Mouse (Mus musculus): ENCODE measurements at regions not wholly inside any gene's neighbourhood (a gene's known extent, or its start where the extent isn't known, plus 50 kb on each side); places are given as distances from the start of the nearest gene placed in this dataset.
"Not testable (repeated sequence)": the region's sequence is repeated elsewhere in the genome, so short reads cannot be mapped to it uniquely, and the experiment has no call there.

DNA sequence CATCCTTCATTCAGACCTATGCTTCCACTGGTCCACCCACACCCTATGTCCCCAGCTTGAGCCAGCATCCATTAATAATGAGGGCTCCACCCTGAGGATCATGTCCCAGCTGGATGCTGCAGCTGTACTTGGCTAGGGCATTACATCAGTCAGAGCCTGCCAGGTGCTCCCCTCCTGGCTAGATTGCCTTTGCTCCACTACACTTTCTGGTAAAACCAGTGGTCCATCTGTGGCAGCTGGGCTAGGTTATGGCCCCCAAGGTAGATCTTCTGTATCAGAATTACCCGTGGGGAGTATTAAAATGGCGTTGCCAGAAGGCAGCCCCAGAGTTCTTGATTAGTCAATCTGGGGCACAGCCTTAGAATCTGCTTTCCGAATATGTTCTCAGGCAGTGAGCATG is 94.7 kb upstream of the Sec61g start:
- Histone ChIP-seq H3K4me3 (ENCODE audit: low read depth, low read length) (no peak overlapping the region), H3K4me2 (ENCODE audit: low read length) (no peak overlapping the region), H3K27ac (ENCODE audit: low read length) (no peak overlapping the region), H3K36me3 (ENCODE audit: control insufficient read depth, insufficient read depth, low read length) (no peaks in the 10 kb centered on the region), H3K27me3 (ENCODE audit: control insufficient read depth, insufficient read depth, low read depth, low read length) (no peaks in the 10 kb centered on the region), H3K9ac (ENCODE audit: low read depth, low read length) (no peak overlapping the region), H3K4me1 (ENCODE audit: control insufficient read depth, insufficient read depth, low read length) (no peaks in the 10 kb centered on the region), H3K9me3 (replicated peaks; ENCODE audit: control insufficient read depth, low read length, poor library complexity, severe bottlenecking) (peaks cover 3% of the 10 kb centered on the region; the same call in 1 of the 2 replicates)
- ATAC-seq: no peak
- WGBS: 87% methylated on average over 3 of the region's 3 CpGs

DNA sequence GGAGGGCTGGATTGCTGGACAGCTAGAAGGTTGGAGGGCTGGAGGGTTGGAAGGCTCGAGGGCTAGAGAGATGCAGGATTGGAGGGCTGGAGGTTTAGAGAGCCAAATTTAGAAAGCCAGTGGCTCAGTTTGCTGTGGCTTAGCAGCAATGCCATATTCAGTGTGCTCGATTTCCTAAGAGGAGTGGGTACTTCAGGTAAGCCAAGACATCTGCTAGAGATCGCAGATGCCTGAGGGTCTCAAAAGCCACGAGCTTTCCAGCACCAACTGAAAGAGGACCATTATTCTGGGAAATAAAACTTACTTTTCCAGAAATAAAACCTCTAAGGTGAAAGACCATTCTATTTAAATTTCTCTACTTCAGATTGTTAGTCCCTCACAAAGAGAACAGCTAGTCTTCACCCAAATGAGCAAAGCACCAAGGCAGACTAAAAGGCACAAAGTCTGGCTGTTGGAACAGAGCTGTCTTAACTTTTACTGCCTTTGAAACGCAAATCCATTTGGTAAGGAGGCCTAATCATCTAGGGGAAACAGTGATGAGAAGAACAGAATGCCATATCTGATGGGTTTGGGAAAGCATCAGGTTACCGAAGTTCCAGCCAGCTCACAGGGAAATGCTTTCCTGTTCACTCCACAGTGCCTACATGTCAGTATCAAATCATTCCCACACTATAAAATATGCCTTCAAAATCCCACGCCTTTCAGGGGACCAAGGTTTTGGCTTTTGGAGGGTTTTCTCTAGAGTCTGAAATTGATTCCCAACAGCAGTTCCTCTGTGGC is 98.3 kb upstream of the Sec61g start:
- Histone ChIP-seq H3K9me3 (replicated peaks; ENCODE audit: control insufficient read depth, low read length, poor library complexity, severe bottlenecking) (no peaks in the 10 kb centered on the region), H3K9ac (ENCODE audit: low read depth, low read length) (no peak overlapping the region), H3K4me1 (ENCODE audit: control insufficient read depth, insufficient read depth, low read length) (no peaks in the 10 kb centered on the region), H3K27me3 (ENCODE audit: control insufficient read depth, insufficient read depth, low read depth, low read length) (no peaks in the 10 kb centered on the region), H3K4me2 (ENCODE audit: low read length) (no peak overlapping the region), H3K36me3 (ENCODE audit: control insufficient read depth, insufficient read depth, low read length) (no peaks in the 10 kb centered on the region), H3K27ac (ENCODE audit: low read length) (no peak overlapping the region), H3K4me3 (ENCODE audit: low read depth, low read length) (no peak overlapping the region)
- ATAC-seq: no peak
- WGBS: 81% methylated on average over 7 of the region's 7 CpGs

DNA sequence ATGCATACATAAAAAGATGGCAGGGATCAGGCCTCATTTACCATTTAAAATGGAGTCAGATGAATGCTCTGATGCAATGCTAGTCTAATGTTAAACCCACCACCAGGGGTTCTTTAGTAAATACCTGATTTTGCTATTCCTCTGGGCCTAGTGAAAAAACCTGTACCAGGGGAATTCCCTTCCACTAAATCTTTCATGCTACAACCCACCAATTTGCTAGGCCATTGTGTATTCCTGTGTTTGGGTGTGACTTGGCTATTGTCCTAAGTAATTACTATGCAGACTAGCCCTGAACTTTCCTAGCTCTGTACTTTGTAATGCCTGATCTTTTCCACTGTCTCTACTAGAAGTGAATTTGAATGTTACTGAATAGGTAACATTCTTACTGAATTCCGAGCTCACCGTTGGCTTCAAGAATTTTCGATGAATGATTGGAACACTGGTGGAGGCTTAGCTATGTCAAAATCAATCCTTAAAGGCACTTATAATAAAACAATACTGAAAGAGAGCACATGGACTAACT is 99.7 kb upstream of the Sec61g start:
- not testable (repeated sequence) for H3K4me2 ChIP-seq (ENCODE audit: low read length); H3K27ac ChIP-seq (ENCODE audit: low read length); H3K4me3 ChIP-seq (ENCODE audit: low read depth, low read length); H3K4me1 ChIP-seq (ENCODE audit: control insufficient read depth, insufficient read depth, low read length); H3K9me3 ChIP-seq (replicated peaks; ENCODE audit: control insufficient read depth, low read length, poor library complexity, severe bottlenecking); H3K36me3 ChIP-seq (ENCODE audit: control insufficient read depth, insufficient read depth, low read length); H3K9ac ChIP-seq (ENCODE audit: low read depth, low read length); H3K27me3 ChIP-seq (ENCODE audit: control insufficient read depth, insufficient read depth, low read depth, low read length); ATAC-seq
- 77% methylated on average over 3 of the region's 3 CpGs for WGBS

DNA sequence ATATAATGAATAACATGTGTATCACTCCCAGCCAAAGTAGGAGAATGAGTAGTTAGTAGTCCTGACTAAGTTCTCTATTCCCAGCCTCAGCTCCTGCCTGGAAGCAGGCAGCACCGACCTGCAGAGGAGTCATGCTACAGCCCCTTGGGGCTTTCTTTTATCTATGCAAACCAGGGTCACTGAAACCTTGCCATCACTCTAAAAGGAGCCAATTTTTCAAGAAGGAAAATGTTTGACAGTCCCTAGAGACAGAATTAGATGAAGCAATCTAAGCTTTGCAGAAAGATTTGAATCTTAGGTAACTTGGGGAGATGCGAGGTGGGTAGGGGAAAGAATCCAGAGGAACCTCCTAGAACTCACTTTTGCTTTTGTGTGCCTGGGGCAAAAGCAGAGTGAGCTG is 103.5 kb upstream of the Sec61g start:
- ATAC-seq: no peak
- Histone ChIP-seq H3K4me3 (ENCODE audit: low read depth, low read length) (no peak overlapping the region), H3K9me3 (replicated peaks; ENCODE audit: control insufficient read depth, low read length, poor library complexity, severe bottlenecking) (no peaks in the 10 kb centered on the region), H3K36me3 (ENCODE audit: control insufficient read depth, insufficient read depth, low read length) (no peaks in the 10 kb centered on the region), H3K9ac (ENCODE audit: low read depth, low read length) (no peak overlapping the region), H3K27me3 (ENCODE audit: control insufficient read depth, insufficient read depth, low read depth, low read length) (no peaks in the 10 kb centered on the region), H3K4me2 (ENCODE audit: low read length) (no peak overlapping the region), H3K27ac (ENCODE audit: low read length) (no peak overlapping the region), H3K4me1 (ENCODE audit: control insufficient read depth, insufficient read depth, low read length) (no peaks in the 10 kb centered on the region)
- 61% methylated on average over 2 of the region's 2 CpGs for WGBS

DNA sequence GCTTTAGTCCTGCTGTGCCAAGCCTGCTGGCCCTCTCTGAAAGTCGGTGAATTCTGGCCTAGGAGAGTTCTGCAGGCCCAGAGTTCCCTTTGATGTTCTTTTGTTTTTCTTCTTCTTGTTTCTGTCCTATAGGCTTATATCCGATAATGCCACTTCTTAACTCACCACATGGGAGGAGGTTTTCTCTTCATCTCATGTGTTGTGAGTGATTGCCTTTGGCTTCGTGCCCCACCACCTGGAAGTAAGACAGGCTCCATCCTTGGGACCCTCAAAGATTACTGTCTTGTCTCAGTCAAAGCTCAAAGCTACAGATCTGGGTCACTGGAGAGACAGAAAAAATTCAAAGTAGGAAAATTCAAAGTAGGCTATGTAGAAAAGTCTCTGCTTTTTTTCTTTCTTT is 104.2 kb upstream of the Sec61g start:
- no peaks in the 10 kb centered on the region for H3K4me1 ChIP-seq (ENCODE audit: control insufficient read depth, insufficient read depth, low read length)
- H3K27ac ChIP-seq (ENCODE audit: low read length): no peak overlapping the region
- no peak overlapping the region for H3K9ac ChIP-seq (ENCODE audit: low read depth, low read length)
- no peak for ATAC-seq
- no peaks in the 10 kb centered on the region for H3K9me3 ChIP-seq (replicated peaks; ENCODE audit: control insufficient read depth, low read length, poor library complexity, severe bottlenecking)
- H3K36me3 ChIP-seq (ENCODE audit: control insufficient read depth, insufficient read depth, low read length): no peaks in the 10 kb centered on the region
- WGBS: 52% methylated on average over 3 of the region's 3 CpGs
- no peaks in the 10 kb centered on the region for H3K27me3 ChIP-seq (ENCODE audit: control insufficient read depth, insufficient read depth, low read depth, low read length)
- H3K4me2 ChIP-seq (ENCODE audit: low read length): no peak overlapping the region
- no peak overlapping the region for H3K4me3 ChIP-seq (ENCODE audit: low read depth, low read length)

DNA sequence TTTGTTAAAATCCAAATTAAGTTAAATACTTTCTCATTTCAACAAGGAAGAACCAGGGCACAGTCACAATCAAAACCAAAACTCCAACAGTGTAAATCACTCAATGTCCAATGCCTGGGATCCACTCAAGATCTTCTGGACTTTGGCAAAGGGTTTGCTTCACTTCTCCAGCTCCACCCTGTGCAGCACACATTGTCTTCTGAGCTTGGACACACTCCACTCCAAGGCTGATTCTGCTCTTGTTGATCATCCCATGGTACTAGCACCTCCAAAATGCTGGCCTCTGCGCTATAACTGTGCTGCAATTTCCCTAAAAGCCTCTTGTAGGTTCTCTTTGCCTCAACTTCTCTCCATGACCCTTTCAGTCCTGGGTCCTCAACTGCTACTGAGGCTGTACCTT is 111.5 kb upstream of the Sec61g start:
- 92% methylated on average over 1 of the region's 1 CpGs for WGBS
- Histone ChIP-seq H3K4me2 (ENCODE audit: low read length) (no peak overlapping the region), H3K4me3 (ENCODE audit: low read depth, low read length) (no peak overlapping the region), H3K4me1 (ENCODE audit: control insufficient read depth, insufficient read depth, low read length) (no peaks in the 10 kb centered on the region), H3K9me3 (replicated peaks; ENCODE audit: control insufficient read depth, low read length, poor library complexity, severe bottlenecking) (no peaks in the 10 kb centered on the region), H3K27me3 (ENCODE audit: control insufficient read depth, insufficient read depth, low read depth, low read length) (no peaks in the 10 kb centered on the region), H3K36me3 (ENCODE audit: control insufficient read depth, insufficient read depth, low read length) (no peaks in the 10 kb centered on the region), H3K9ac (ENCODE audit: low read depth, low read length) (no peak overlapping the region), H3K27ac (ENCODE audit: low read length) (no peak overlapping the region)
- ATAC-seq: no peak

DNA sequence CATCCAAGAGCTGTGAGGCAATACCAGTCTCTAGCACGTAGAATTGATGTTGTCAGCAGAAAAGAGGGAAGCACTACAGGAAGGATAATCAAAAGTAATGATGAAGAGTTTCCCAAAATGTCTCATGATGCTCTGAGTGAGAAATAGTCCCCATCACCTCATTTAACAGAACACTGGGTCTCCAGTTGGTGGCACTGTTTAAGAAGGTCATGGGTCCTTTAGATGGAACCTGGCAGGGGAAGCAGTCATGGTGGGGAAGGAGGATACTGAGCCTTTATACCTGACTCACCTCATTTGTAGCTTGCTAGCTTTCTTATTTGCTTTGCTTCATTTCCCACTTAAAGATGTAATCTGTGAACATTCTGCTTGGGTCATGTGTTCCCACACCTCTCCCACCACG is 115.4 kb upstream of the Sec61g start:
- ATAC-seq: no peak
- H3K4me2 ChIP-seq (ENCODE audit: low read length): no peak overlapping the region
- H3K27me3 ChIP-seq (ENCODE audit: control insufficient read depth, insufficient read depth, low read depth, low read length): no peaks in the 10 kb centered on the region
- H3K4me3 ChIP-seq (ENCODE audit: low read depth, low read length): no peak overlapping the region
- no peak overlapping the region for H3K9ac ChIP-seq (ENCODE audit: low read depth, low read length)
- H3K27ac ChIP-seq (ENCODE audit: low read length): no peak overlapping the region
- H3K4me1 ChIP-seq (ENCODE audit: control insufficient read depth, insufficient read depth, low read length): no peaks in the 10 kb centered on the region
- no peaks in the 10 kb centered on the region for H3K36me3 ChIP-seq (ENCODE audit: control insufficient read depth, insufficient read depth, low read length)
- 71% methylated on average over 2 of the region's 2 CpGs for WGBS
- no peaks in the 10 kb centered on the region for H3K9me3 ChIP-seq (replicated peaks; ENCODE audit: control insufficient read depth, low read length, poor library complexity, severe bottlenecking)

DNA sequence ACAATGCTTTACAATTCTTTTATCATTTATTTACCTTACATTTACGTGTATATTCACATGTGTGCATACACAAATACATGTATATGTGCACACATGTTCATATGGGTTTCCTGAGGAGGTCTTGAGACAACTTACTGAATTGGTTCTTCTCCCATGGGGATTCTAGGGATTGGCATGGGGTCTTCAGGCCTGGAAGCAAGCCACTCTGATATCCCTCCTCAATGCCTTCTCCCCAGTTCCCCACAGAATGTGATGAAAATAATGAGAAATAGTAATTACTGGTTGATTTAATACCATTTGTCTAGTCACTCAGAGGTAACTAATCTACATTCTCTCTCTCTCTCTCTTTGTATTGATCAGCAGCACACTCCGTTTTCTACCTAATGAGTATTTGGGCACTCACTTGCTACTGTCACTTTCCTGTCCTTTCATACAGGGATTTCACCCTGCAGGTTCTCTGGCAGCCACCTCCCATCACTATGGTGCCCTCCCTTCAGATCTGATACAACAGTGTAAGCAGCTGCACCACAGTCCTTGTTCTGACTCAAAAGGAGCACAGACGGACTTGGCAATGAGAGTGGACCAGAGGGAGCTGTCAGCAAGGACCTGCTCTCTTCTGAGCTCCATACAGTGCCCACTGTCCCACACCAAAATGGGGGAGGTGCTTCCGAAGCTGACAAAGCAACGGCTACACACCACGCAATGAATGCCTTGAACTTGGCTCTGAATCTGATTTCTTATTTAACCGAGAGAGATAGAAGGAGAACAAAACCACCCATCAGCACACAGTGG is 119.2 kb upstream of the Sec61g start:
- 44% methylated on average over 7 of the region's 7 CpGs for WGBS
- Histone ChIP-seq H3K27me3 (ENCODE audit: control insufficient read depth, insufficient read depth, low read depth, low read length) (no peaks in the 10 kb centered on the region), H3K36me3 (ENCODE audit: control insufficient read depth, insufficient read depth, low read length) (no peaks in the 10 kb centered on the region), H3K4me3 (ENCODE audit: low read depth, low read length) (no peak overlapping the region), H3K9ac (ENCODE audit: low read depth, low read length) (no peak overlapping the region), H3K27ac (ENCODE audit: low read length) (no peak overlapping the region), H3K4me2 (ENCODE audit: low read length) (no peak overlapping the region), H3K9me3 (replicated peaks; ENCODE audit: control insufficient read depth, low read length, poor library complexity, severe bottlenecking) (no peaks in the 10 kb centered on the region), H3K4me1 (ENCODE audit: control insufficient read depth, insufficient read depth, low read length) (no peaks in the 10 kb centered on the region)
- ATAC-seq: peak; percentile 96
